Mouse (Mus musculus) embryonic facial prominence, embryonic 10.5 days (tissue): ENCODE measurements around the gene Gimap3. TPM values are rescaled to one million over a fixed set of nuclear protein-coding genes. Genes with fewer than 3 reads are reported as not detected.

Experiments
- DNase-seq: peaks from one replicate; pipeline ENCODE4 v3.0.0-alpha.2; 2017; ENCODE audit warnings: low spot score
- H3K27ac ChIP-seq: fragments of 300-500 bp; sonication (generic); replicated peaks from 2 replicates; pipeline ENCODE4 v1.5.1; 2016; ENCODE audit warnings: mild to moderate bottlenecking
- H3K27me3 ChIP-seq: fragments of 300-500 bp; sonication (generic); replicated peaks from 2 replicates; pipeline ENCODE4 v1.6.1; 2016; ENCODE audit warnings: low read depth, mild to moderate bottlenecking; ENCODE audit not compliant: poor library complexity, severe bottlenecking
- H3K36me3 ChIP-seq: fragments of 300-500 bp; sonication (generic); replicated peaks from 2 replicates; pipeline ENCODE4 v1.6.1; 2016; ENCODE audit warnings: mild to moderate bottlenecking, moderate library complexity
- H3K4me1 ChIP-seq: fragments of 300-500 bp; sonication (generic); 2 replicates; pipeline ENCODE4 v1.6.1; 2016
- H3K4me3 ChIP-seq: fragments of 300-500 bp; sonication (generic); 2 replicates; pipeline ENCODE4 v1.5.1; 2016; ENCODE audit warnings: mild to moderate bottlenecking, moderate library complexity
- H3K9me3 ChIP-seq: fragments of 300-500 bp; sonication (generic); 2 replicates; pipeline ENCODE4 v1.6.1; 2016; ENCODE audit warnings: mild to moderate bottlenecking
- WGBS: fragments of 180-500 bp; shearing (Covaris S2); methylation state at CpG from one replicate; pipeline ENCODE4 v1.1.7; 2016; 5-methylcytosine and 5-hydroxymethylcytosine counted together
- polyA plus RNA-seq: library from polyadenylated mRNA; unstranded; fragments of >200 nt; fragmentation: Nextera tagmentation; extraction: Ambion mirVana; gene quantifications from 2 replicates; pipeline ENCODE4 v1.2.1, GENCODE M21; 2016

Gimap3 gene
- polyA plus RNA-seq, result not detected in 2 replicates

- Histone ChIP-seq H3K27ac (no peak within 1 kb of the TSS; the same call in 1 of the 2 replicates), H3K36me3 (no peaks in the 10 kb centered on the region), H3K27me3 (no peaks in the 10 kb centered on the region), H3K4me1 (no peaks in the 10 kb centered on the region), H3K9me3 (no peaks in the 10 kb centered on the region), H3K4me3 (no peak within 1 kb of the TSS)
- DNase-seq, result no peak
- 89% methylated on average over 3 of the region's 3 CpGs for WGBS
These were observed at the start of gene Gimap3 for GRCm38 (mm10) chr6:48770696-48771095. Gene Gimap3, minus strand, starts transcription at chr6:48770851.

- 11% methylated on average over 6 of the region's 6 CpGs for WGBS
- H3K27ac ChIP-seq, result no peak overlapping the region
These were observed 47.2 kb upstream of the Gimap3 start for GRCm38 (mm10) chr6:48817815-48818214.

GRCm38 (mm10) chr6:48815013-48815412 lies 44.4 kb upstream of the Gimap3 start:
- Histone ChIP-seq H3K4me1 (no peaks in the 10 kb centered on the region), H3K9me3 (no peaks in the 10 kb centered on the region), H3K36me3 (no peaks in the 10 kb centered on the region), H3K27ac (no peak overlapping the region), H3K4me3 (no peak overlapping the region), H3K27me3 (no peaks in the 10 kb centered on the region)
- no peak for DNase-seq

More at GRCm38 (mm10) chr6:48817815-48818214, 47.2 kb upstream of the Gimap3 start:
- Histone ChIP-seq H3K9me3 (no peaks in the 10 kb centered on the region), H3K4me1 (no peaks in the 10 kb centered on the region), H3K4me3 (no peak overlapping the region), H3K27me3 (no peaks in the 10 kb centered on the region), H3K36me3 (no peaks in the 10 kb centered on the region)
- DNase-seq, result peak; percentile 71

- H3K4me1 ChIP-seq, result no peaks in the 10 kb centered on the region
- H3K4me3 ChIP-seq, result no peak overlapping the region
- DNase-seq, result no peak
- WGBS, result 79% methylated on average over 3 of the region's 3 CpGs
- H3K27me3 ChIP-seq, result no peaks in the 10 kb centered on the region
- H3K27ac ChIP-seq, result no peak overlapping the region
- no peaks in the 10 kb centered on the region for H3K36me3 ChIP-seq
- H3K9me3 ChIP-seq, result peaks cover 6% of the 10 kb centered on the region; the same call in 1 of the 2 replicates
These were observed 39.0 kb upstream of the Gimap3 start for GRCm38 (mm10) chr6:48809494-48810219.

GRCm38 (mm10) chr6:48806746-48807145 lies 36.1 kb upstream of the Gimap3 start:
- WGBS, result 80% methylated on average over 3 of the region's 3 CpGs
- Histone ChIP-seq H3K27me3 (no peaks in the 10 kb centered on the region), H3K9me3 (peaks cover 8% of the 10 kb centered on the region; the same call in 1 of the 2 replicates), H3K36me3 (no peaks in the 10 kb centered on the region), H3K4me3 (no peak overlapping the region), H3K4me1 (no peaks in the 10 kb centered on the region), H3K27ac (no peak overlapping the region)
- no peak for DNase-seq

- DNase-seq, result no peak
- WGBS, result 87% methylated on average over 5 of the region's 5 CpGs
- no peak overlapping the region for H3K27ac ChIP-seq
- H3K4me1 ChIP-seq, result no peaks in the 10 kb centered on the region
- no peaks in the 10 kb centered on the region for H3K27me3 ChIP-seq
- H3K9me3 ChIP-seq, result peaks cover 8% of the 10 kb centered on the region; the same call in 1 of the 2 replicates
- no peak overlapping the region for H3K4me3 ChIP-seq
- H3K36me3 ChIP-seq, result no peaks in the 10 kb centered on the region
These were observed 33.7 kb upstream of the Gimap3 start for GRCm38 (mm10) chr6:48804346-48804745.

GRCm38 (mm10) chr6:48803406-48804051 lies 32.9 kb upstream of the Gimap3 start:
- H3K27me3 ChIP-seq, result no peaks in the 10 kb centered on the region
- H3K27ac ChIP-seq, result no peak overlapping the region
- H3K9me3 ChIP-seq, result peaks cover 8% of the 10 kb centered on the region; the same call in 1 of the 2 replicates
- no peaks in the 10 kb centered on the region for H3K36me3 ChIP-seq
- no peak overlapping the region for H3K4me3 ChIP-seq
- no peaks in the 10 kb centered on the region for H3K4me1 ChIP-seq
- DNase-seq, result no peak

GRCm38 (mm10) chr6:48801897-48802296 lies 31.2 kb upstream of the Gimap3 start:
- Histone ChIP-seq H3K27ac (no peak overlapping the region), H3K9me3 (peaks cover 8% of the 10 kb centered on the region; the same call in 1 of the 2 replicates), H3K36me3 (no peaks in the 10 kb centered on the region), H3K4me3 (no peak overlapping the region), H3K4me1 (no peaks in the 10 kb centered on the region), H3K27me3 (no peaks in the 10 kb centered on the region)
- no peak for DNase-seq
- WGBS, result 86% methylated on average over 1 of the region's 1 CpGs

GRCm38 (mm10) chr6:48787867-48788266 lies 17.2 kb upstream of the Gimap3 start:
- Histone ChIP-seq H3K4me1 (no peaks in the 10 kb centered on the region), H3K27me3 (no peaks in the 10 kb centered on the region), H3K4me3 (no peak overlapping the region), H3K36me3 (no peaks in the 10 kb centered on the region), H3K9me3 (no peaks in the 10 kb centered on the region), H3K27ac (no peak overlapping the region)
- no peak for DNase-seq
- WGBS, result 79% methylated on average over 2 of the region's 2 CpGs

- H3K4me3 ChIP-seq, result no peak overlapping the region
- no peak overlapping the region for H3K27ac ChIP-seq
- H3K4me1 ChIP-seq, result no peaks in the 10 kb centered on the region
- H3K9me3 ChIP-seq, result no peaks in the 10 kb centered on the region
- no peak for DNase-seq
- no peaks in the 10 kb centered on the region for H3K36me3 ChIP-seq
- WGBS, result 78% methylated on average over 2 of the region's 2 CpGs
- no peaks in the 10 kb centered on the region for H3K27me3 ChIP-seq
These were observed 14.9 kb upstream of the Gimap3 start for GRCm38 (mm10) chr6:48785601-48786000.

- Histone ChIP-seq H3K4me3 (no peak overlapping the region), H3K27me3 (no peaks in the 10 kb centered on the region), H3K9me3 (no peaks in the 10 kb centered on the region), H3K4me1 (no peaks in the 10 kb centered on the region), H3K27ac (no peak overlapping the region), H3K36me3 (no peaks in the 10 kb centered on the region)
- WGBS, result 76% methylated on average over 1 of the region's 1 CpGs
- no peak for DNase-seq
These were observed 14.5 kb upstream of the Gimap3 start for GRCm38 (mm10) chr6:48785189-48785588.

- WGBS, result 89% methylated on average over 1 of the region's 1 CpGs
- no peak overlapping the region for H3K4me3 ChIP-seq
These were observed 13.8 kb upstream of the Gimap3 start for GRCm38 (mm10) chr6:48784406-48784805.

GRCm38 (mm10) chr6:48772030-48772429 lies 1.4 kb upstream of the Gimap3 start:
- Histone ChIP-seq H3K4me3 (no peak overlapping the region), H3K27ac (no peak overlapping the region; the same call in 1 of the 2 replicates)

More at GRCm38 (mm10) chr6:48784406-48784805, 13.8 kb upstream of the Gimap3 start:
- Histone ChIP-seq H3K4me1 (no peaks in the 10 kb centered on the region), H3K36me3 (no peaks in the 10 kb centered on the region), H3K9me3 (peaks cover 6% of the 10 kb centered on the region; the same call in 1 of the 2 replicates), H3K27me3 (no peaks in the 10 kb centered on the region), H3K27ac (no peak overlapping the region)
- DNase-seq, result no peak

More at GRCm38 (mm10) chr6:48772030-48772429, 1.4 kb upstream of the Gimap3 start:
- 11% methylated on average over 8 of the region's 8 CpGs for WGBS
- peak; percentile 83 for DNase-seq
- H3K9me3 ChIP-seq, result no peaks in the 10 kb centered on the region
- no peaks in the 10 kb centered on the region for H3K36me3 ChIP-seq
- no peaks in the 10 kb centered on the region for H3K27me3 ChIP-seq
- H3K4me1 ChIP-seq, result no peaks in the 10 kb centered on the region
